Mouse (Mus musculus): ENCODE data around the gene Foxe3.
"Not testable (repeated sequence)": the region's sequence is repeated elsewhere in the genome, so short reads cannot be mapped to it uniquely, and the experiment has no call there.

The Foxe3 gene

GRCm38 (mm10) chr4:114925917-114926312 lies at the start of gene Foxe3:
Gene Foxe3, minus strand, starts transcription at chr4:114926013.
- DNase-seq = no peak

GRCm38 (mm10) chr4:114973229-114973740 lies 47.5 kb upstream of the Foxe3 start:
- DNase-seq = no peak

- no peak for DNase-seq
These were observed 44.9 kb upstream of the Foxe3 start for GRCm38 (mm10) chr4:114970736-114971135.

GRCm38 (mm10) chr4:114960881-114961280 lies 35.1 kb upstream of the Foxe3 start:
- not testable (repeated sequence) for DNase-seq

- DNase-seq = no peak
These were observed 33.7 kb upstream of the Foxe3 start for GRCm38 (mm10) chr4:114959533-114959932.

- DNase-seq = no peak
These were observed 33.0 kb upstream of the Foxe3 start for GRCm38 (mm10) chr4:114958786-114959185.

GRCm38 (mm10) chr4:114958231-114958630 lies 32.4 kb upstream of the Foxe3 start:
- DNase-seq = no peak

GRCm38 (mm10) chr4:114957403-114957802 lies 31.6 kb upstream of the Foxe3 start:
- DNase-seq = no peak

- no peak for DNase-seq
These were observed 27.4 kb upstream of the Foxe3 start for GRCm38 (mm10) chr4:114953172-114953571.

- no peak for DNase-seq
These were observed 22.2 kb upstream of the Foxe3 start for GRCm38 (mm10) chr4:114947852-114948481.

- DNase-seq = peak; percentile 49 to 63
These were observed 21.6 kb upstream of the Foxe3 start for GRCm38 (mm10) chr4:114947395-114947794.

GRCm38 (mm10) chr4:114946416-114946815 lies 20.6 kb upstream of the Foxe3 start:
- no peak for DNase-seq

- no peak for DNase-seq
These were observed 19.2 kb upstream of the Foxe3 start for GRCm38 (mm10) chr4:114945021-114945420.

GRCm38 (mm10) chr4:114942583-114942982 lies 16.8 kb upstream of the Foxe3 start:
- DNase-seq = no peak

- DNase-seq = no peak
These were observed 16.3 kb upstream of the Foxe3 start for GRCm38 (mm10) chr4:114942112-114942511.

GRCm38 (mm10) chr4:114941311-114941710 lies 15.5 kb upstream of the Foxe3 start:
- DNase-seq = no peak

GRCm38 (mm10) chr4:114938248-114938647 lies 12.4 kb upstream of the Foxe3 start:
- no peak for DNase-seq

GRCm38 (mm10) chr4:114937459-114938047 lies 11.7 kb upstream of the Foxe3 start:
- DNase-seq = no peak

- DNase-seq = no peak
These were observed 8.4 kb upstream of the Foxe3 start for GRCm38 (mm10) chr4:114934188-114934587.

- no peak for DNase-seq
These were observed 6.9 kb upstream of the Foxe3 start for GRCm38 (mm10) chr4:114932747-114933146.

GRCm38 (mm10) chr4:114929155-114929554 lies 3.3 kb upstream of the Foxe3 start:
- DNase-seq = no peak

- DNase-seq = no peak
These were observed 569 bp downstream of the Foxe3 start for GRCm38 (mm10) chr4:114924971-114925916.

- peak; percentile 47 to 51 for DNase-seq
These were observed 8.7 kb downstream of the Foxe3 start for GRCm38 (mm10) chr4:114917091-114917490.
